Mouse (Mus musculus) kidney, adult 10 weeks (tissue): ENCODE results near the gene Jak1. TPM values are rescaled to one million over a fixed set of nuclear protein-coding genes. Genes with fewer than 3 reads are reported as not detected.

Experiments used
- polyA plus RNA-seq: library from polyadenylated mRNA; stranded (reverse); fragments of 350-450 nt; fragmentation: Illumina TruSeq; extraction: RNeasy Lipid Tissue Mini Kit (QIAGEN cat#74804); gene quantifications from one replicate; pipeline ENCODE4 v1.2.3, GENCODE M21; 2014; ENCODE audit warnings: low read depth, low replicate concordance

Gene Jak1
- polyA plus RNA-seq = 107 TPM

GRCm38 (mm10) chr4:101264741-101265513 is at the start of gene Jak1:
Gene Jak1, minus strand, starts transcription at chr4:101265282.

Other genes with a start within 250 kb of the Jak1 start
- gene Gm10577, start 244.6 kb downstream of the Jak1 start, polyA plus RNA-seq = not detected
- gene Raver2, start 196.3 kb downstream of the Jak1 start, polyA plus RNA-seq = 2.5 TPM
- 192 TPM for gene Ak4, start 154.0 kb upstream of the Jak1 start, polyA plus RNA-seq
- 22.8 TPM for gene Dnajc6, start 231.4 kb upstream of the Jak1 start, polyA plus RNA-seq